Mouse (Mus musculus): ENCODE results near the gene Magi3.

- TF ChIP-seq CTCF (IDR thresholded peaks at IDR 0.05; ENCODE audit: low read depth, low read length) (no peak), POLR2A (IDR thresholded peaks at IDR 0.05; ENCODE audit: insufficient read depth, low read length) (no peak), EP300 (IDR thresholded peaks at IDR 0.05; ENCODE audit: insufficient read depth, low read depth, low read length) (no peak)
Observed at GRCm38 (mm10) chr3:104082031-104082430, 138.1 kb downstream of the Magi3 start.

Measured in ES-Bruce4 (cell line).